Mouse (Mus musculus): ENCODE results near the gene Met. TPM values are rescaled to one million over a fixed set of nuclear protein-coding genes. Genes with fewer than 3 reads are reported as not detected.

The Met gene
- polyA plus RNA-seq, 1 experiment, result 2.3 TPM

DNA sequence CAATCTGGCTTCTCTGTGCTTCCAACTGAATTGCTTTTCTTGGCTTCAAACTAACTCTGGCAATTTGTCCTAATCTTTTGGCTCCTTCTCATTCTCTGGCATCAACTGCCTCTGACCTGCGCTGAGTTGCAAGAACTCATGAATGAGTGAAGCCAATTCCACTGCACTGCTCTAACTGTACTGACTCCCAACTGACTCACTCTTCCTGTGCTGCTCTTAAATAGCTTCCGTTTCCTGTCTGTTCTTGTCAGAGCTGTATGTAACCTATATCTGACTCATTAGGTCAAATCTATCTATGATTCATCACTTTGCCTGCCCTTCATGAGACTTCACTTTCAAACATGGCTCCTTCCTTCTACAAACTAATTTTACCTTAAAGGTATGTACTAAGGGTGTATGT lies 130.4 kb downstream of the Met start:
- TF ChIP-seq CTCF (IDR thresholded peaks at IDR 0.05; ENCODE audit: extremely low read depth, insufficient read depth, insufficient read length, insufficient replicate concordance) (no peak), POLR2A (IDR thresholded peaks at IDR 0.05; ENCODE audit: low read depth, low read length) (no peak)
- Histone ChIP-seq H3K4me3 (ENCODE audit: extremely low read depth, insufficient read depth, insufficient read length) (no peak overlapping the region), H3K4me1 (ENCODE audit: control insufficient read depth, insufficient read depth, insufficient read length) (no peaks in the 10 kb centered on the region), H3K27ac (ENCODE audit: insufficient read depth, low read length) (no peak overlapping the region), H3K27me3 (ENCODE audit: control insufficient read depth, insufficient read depth, low read length) (no peaks in the 10 kb centered on the region), H3K36me3 (ENCODE audit: control insufficient read depth, insufficient read depth, low read length) (no peaks in the 10 kb centered on the region)
- WGBS, result 91% methylated on average over 2 of the region's 2 CpGs
- no peak for DNase-seq (ENCODE audit: low read depth in 1 of 2, low spot score in 2 of 2)

DNA sequence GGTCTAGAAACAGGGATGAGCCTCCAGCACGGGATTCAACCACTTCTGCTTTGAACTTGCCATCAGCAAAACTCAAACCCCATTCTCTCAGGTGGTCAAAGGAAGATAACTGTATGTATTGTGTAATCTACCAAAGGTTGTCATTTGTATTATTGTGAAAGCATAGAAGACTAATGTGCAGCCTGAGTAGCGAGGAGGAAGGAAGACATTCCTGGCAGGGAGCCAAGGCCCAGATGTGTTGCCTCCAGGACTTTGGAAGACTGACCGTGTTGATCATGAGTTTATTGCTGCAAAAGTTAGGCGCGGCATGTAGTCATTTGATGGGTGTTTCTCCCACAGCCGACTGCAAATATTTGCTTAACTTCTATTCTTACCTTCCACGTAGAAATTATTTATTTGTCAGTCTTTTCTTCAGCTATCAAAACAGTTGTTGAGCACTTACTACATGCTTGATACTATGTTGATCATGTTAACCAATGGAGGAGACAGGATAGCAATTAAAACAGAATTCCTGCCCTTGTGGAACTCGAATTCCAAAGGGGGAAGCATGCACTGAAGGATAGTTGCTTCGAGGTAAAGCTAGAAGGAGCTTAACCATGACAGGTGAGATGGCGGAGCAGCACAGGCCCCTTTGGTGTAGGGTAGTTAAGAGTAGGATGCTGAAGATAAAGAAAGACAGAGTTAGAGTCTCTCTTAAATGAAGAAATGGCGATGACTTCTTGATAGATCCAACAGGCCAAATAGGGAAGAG lies 132.3 kb downstream of the Met start:
- DNase-seq (ENCODE audit: low read depth in 1 of 2, low spot score in 2 of 2), result no peak
- Histone ChIP-seq H3K27me3 (ENCODE audit: control insufficient read depth, insufficient read depth, low read length) (no peaks in the 10 kb centered on the region), H3K36me3 (ENCODE audit: control insufficient read depth, insufficient read depth, low read length) (no peaks in the 10 kb centered on the region), H3K27ac (ENCODE audit: insufficient read depth, low read length) (no peak overlapping the region), H3K4me3 (ENCODE audit: extremely low read depth, insufficient read depth, insufficient read length) (no peak overlapping the region), H3K4me1 (ENCODE audit: control insufficient read depth, insufficient read depth, insufficient read length) (no peaks in the 10 kb centered on the region)
- 81% methylated on average over 11 of the region's 11 CpGs for WGBS
- TF ChIP-seq CTCF (IDR thresholded peaks at IDR 0.05; ENCODE audit: extremely low read depth, insufficient read depth, insufficient read length, insufficient replicate concordance) (no peak), POLR2A (IDR thresholded peaks at IDR 0.05; ENCODE audit: low read depth, low read length) (no peak)

DNA sequence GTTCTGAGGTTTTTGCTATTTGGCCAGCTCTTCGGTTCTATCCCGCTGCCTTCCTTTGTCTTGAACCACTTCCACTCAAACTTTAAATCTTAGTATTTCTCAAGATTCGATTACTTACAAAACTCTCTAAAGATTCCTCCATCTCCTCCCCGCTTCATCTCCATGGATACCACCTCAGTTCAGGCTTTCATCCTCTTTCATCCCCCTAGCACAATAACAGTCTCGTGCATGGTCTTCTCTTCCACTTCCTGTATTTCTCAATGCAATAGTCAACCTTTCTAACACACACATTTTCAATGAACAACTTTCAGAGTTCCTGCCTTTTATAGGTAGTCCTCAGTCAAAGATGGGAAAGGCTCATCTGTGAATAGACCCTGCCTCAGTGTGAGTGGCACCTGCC lies 135.8 kb downstream of the Met start:
- no peaks in the 10 kb centered on the region for H3K36me3 ChIP-seq (ENCODE audit: control insufficient read depth, insufficient read depth, low read length)
- no peak for DNase-seq (ENCODE audit: low read depth in 1 of 2, low spot score in 2 of 2)
- 83% methylated on average over 5 of the region's 5 CpGs for WGBS
- H3K4me1 ChIP-seq (ENCODE audit: control insufficient read depth, insufficient read depth, insufficient read length), result no peaks in the 10 kb centered on the region
- no peaks in the 10 kb centered on the region for H3K27me3 ChIP-seq (ENCODE audit: control insufficient read depth, insufficient read depth, low read length)
- TF ChIP-seq POLR2A (IDR thresholded peaks at IDR 0.05; ENCODE audit: low read depth, low read length) (no peak), CTCF (IDR thresholded peaks at IDR 0.05; ENCODE audit: extremely low read depth, insufficient read depth, insufficient read length, insufficient replicate concordance) (no peak)
- H3K27ac ChIP-seq (ENCODE audit: insufficient read depth, low read length), result no peak overlapping the region
- H3K4me3 ChIP-seq (ENCODE audit: extremely low read depth, insufficient read depth, insufficient read length), result no peak overlapping the region

DNA sequence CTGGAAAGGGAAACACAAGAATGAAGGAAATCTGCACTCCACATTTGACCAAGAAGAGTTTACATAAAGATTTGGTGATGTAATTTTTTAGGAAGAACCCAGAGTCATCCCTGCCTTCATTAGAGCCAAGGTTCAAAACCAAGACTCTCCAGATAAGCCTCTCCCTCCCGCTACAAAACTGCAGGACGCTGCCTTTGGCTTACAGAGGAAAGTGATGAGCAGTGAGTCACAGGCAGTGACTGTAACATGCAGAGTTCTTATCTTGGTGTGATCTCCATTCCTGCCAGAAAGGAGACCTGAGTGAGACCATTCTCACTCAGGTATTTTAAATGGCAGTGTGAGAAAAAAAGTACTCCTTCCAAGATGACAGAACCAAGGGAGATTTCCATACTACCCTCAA lies 137.9 kb downstream of the Met start:
- 65% methylated on average over 2 of the region's 2 CpGs for WGBS
- H3K27ac ChIP-seq (ENCODE audit: insufficient read depth, low read length), result no peak overlapping the region
- H3K27me3 ChIP-seq (ENCODE audit: control insufficient read depth, insufficient read depth, low read length), result no peaks in the 10 kb centered on the region
- H3K4me1 ChIP-seq (ENCODE audit: control insufficient read depth, insufficient read depth, insufficient read length), result no peaks in the 10 kb centered on the region
- H3K4me3 ChIP-seq (ENCODE audit: extremely low read depth, insufficient read depth, insufficient read length), result no peak overlapping the region
- TF ChIP-seq POLR2A (IDR thresholded peaks at IDR 0.05; ENCODE audit: low read depth, low read length) (no peak), CTCF (IDR thresholded peaks at IDR 0.05; ENCODE audit: extremely low read depth, insufficient read depth, insufficient read length, insufficient replicate concordance) (no peak)
- DNase-seq (ENCODE audit: low read depth in 1 of 2, low spot score in 2 of 2), result no peak
- no peaks in the 10 kb centered on the region for H3K36me3 ChIP-seq (ENCODE audit: control insufficient read depth, insufficient read depth, low read length)

DNA sequence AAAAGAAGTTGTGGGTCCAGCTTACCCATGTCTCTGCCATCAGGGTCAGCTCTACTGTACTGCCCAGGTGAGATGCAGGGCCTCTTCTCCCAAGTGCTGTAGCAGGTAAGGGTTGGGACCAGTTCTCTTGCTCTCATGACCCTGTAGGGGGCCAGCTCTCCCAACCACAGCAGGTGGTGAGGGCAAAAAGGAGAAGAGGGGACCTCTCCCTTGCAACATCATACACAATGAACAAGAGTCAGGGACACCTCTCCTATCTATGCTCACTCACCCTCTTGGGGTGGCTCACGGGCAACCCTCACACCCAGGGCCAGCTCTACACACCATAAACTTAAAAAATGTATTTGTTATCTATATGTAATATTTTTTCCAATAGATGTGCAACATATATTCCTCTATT lies 143.3 kb downstream of the Met start:
- no peak overlapping the region for H3K4me3 ChIP-seq (ENCODE audit: extremely low read depth, insufficient read depth, insufficient read length)
- H3K36me3 ChIP-seq (ENCODE audit: control insufficient read depth, insufficient read depth, low read length), result no peaks in the 10 kb centered on the region
- H3K27ac ChIP-seq (ENCODE audit: insufficient read depth, low read length), result no peak overlapping the region
- no peak for DNase-seq (ENCODE audit: low read depth in 1 of 2, low spot score in 2 of 2)
- TF ChIP-seq POLR2A (IDR thresholded peaks at IDR 0.05; ENCODE audit: low read depth, low read length), result no peak
- no peak for TF ChIP-seq CTCF (IDR thresholded peaks at IDR 0.05; ENCODE audit: extremely low read depth, insufficient read depth, insufficient read length, insufficient replicate concordance)
- WGBS, result 68% methylated on average over 1 of the region's 1 CpGs
- no peaks in the 10 kb centered on the region for H3K27me3 ChIP-seq (ENCODE audit: control insufficient read depth, insufficient read depth, low read length)
- peaks cover 3% of the 10 kb centered on the region; the same call in 1 of the 2 replicates for H3K4me1 ChIP-seq (ENCODE audit: control insufficient read depth, insufficient read depth, insufficient read length)

DNA sequence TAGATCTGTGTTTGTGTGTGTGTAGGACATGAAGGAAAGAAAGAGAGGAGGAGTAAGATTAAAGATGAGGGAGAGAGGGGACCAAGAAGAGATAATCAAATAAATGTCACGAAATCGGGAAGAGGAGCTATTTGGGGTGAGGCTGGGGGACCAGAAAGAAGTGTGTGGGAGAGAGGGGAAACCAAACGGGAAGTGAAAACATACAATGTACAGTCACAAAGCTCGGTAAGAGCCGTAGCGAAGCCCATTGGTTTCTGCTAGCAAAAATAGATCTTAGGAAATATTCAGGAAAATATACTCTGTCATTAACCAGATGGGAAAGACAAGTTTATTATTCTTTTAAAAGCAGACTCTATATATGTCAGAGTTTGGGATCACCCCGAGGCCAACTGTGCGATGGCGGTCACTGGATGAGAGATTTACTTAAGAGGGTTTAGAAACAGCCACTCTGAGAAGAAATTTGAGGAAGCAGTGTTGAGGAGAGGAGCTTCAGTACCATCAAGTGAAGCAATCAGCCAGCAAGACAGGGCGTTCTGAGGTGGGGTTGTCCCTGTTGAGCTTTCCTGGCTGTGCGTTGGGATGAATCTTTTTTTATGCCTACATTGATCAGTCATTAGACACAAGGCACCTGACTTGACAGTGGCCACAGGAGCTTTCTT lies 147.9 kb downstream of the Met start:
- Histone ChIP-seq H3K4me3 (ENCODE audit: extremely low read depth, insufficient read depth, insufficient read length) (no peak overlapping the region), H3K36me3 (ENCODE audit: control insufficient read depth, insufficient read depth, low read length) (no peaks in the 10 kb centered on the region), H3K4me1 (ENCODE audit: control insufficient read depth, insufficient read depth, insufficient read length) (peaks cover 4% of the 10 kb centered on the region; the same call in 1 of the 2 replicates), H3K27ac (ENCODE audit: insufficient read depth, low read length) (peak overlapping the region; percentile 15; the same call in 1 of the 2 replicates), H3K27me3 (ENCODE audit: control insufficient read depth, insufficient read depth, low read length) (no peaks in the 10 kb centered on the region)
- no peak for DNase-seq (ENCODE audit: low read depth in 1 of 2, low spot score in 2 of 2)
- WGBS, result 35% methylated on average over 11 of the region's 11 CpGs
- no peak for TF ChIP-seq CTCF (IDR thresholded peaks at IDR 0.05; ENCODE audit: extremely low read depth, insufficient read depth, insufficient read length, insufficient replicate concordance)
- no peak for TF ChIP-seq POLR2A (IDR thresholded peaks at IDR 0.05; ENCODE audit: low read depth, low read length)

DNA sequence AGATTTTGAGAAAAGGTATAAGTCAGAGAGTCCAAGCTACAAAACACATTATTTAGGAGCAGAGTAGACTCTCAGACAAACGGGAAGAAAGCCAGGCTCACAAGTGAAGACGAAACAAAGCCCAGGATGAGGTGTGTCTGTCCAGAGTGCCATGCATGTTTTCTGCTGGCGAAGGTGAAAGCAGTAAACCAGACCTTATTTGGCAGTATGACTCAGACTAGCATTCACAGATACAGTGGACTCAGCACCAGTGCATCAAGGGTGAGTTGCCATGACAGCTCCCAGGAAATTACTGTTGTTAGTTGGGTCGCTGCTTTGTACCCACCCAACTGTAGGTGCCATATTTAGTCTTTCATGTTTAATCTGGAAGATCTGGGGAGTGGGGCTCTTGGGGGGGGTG lies 149.1 kb downstream of the Met start:
- Histone ChIP-seq H3K27me3 (ENCODE audit: control insufficient read depth, insufficient read depth, low read length) (no peaks in the 10 kb centered on the region), H3K4me3 (ENCODE audit: extremely low read depth, insufficient read depth, insufficient read length) (no peak overlapping the region), H3K36me3 (ENCODE audit: control insufficient read depth, insufficient read depth, low read length) (no peaks in the 10 kb centered on the region), H3K4me1 (ENCODE audit: control insufficient read depth, insufficient read depth, insufficient read length) (peaks cover 4% of the 10 kb centered on the region; the same call in 1 of the 2 replicates), H3K27ac (ENCODE audit: insufficient read depth, low read length) (no peak overlapping the region)
- 82% methylated on average over 4 of the region's 4 CpGs for WGBS
- TF ChIP-seq CTCF (IDR thresholded peaks at IDR 0.05; ENCODE audit: extremely low read depth, insufficient read depth, insufficient read length, insufficient replicate concordance), result no peak
- TF ChIP-seq POLR2A (IDR thresholded peaks at IDR 0.05; ENCODE audit: low read depth, low read length), result no peak
- DNase-seq (ENCODE audit: low read depth in 1 of 2, low spot score in 2 of 2), result no peak
